Mouse (Mus musculus) lung, adult 18-20 months (tissue): ENCODE results near the gene Vmn2r91.
"Not testable (repeated sequence)": the region's sequence is repeated elsewhere in the genome, so short reads cannot be mapped to it uniquely, and the experiment has no call there.

Experiments
- DNase-seq, 2 experiments: peaks; one replicate each; pipeline ENCODE4 v3.0.0; 2022; ENCODE audit warnings: mixed read lengths in 2 of 2

Vmn2r91 gene

DNA sequence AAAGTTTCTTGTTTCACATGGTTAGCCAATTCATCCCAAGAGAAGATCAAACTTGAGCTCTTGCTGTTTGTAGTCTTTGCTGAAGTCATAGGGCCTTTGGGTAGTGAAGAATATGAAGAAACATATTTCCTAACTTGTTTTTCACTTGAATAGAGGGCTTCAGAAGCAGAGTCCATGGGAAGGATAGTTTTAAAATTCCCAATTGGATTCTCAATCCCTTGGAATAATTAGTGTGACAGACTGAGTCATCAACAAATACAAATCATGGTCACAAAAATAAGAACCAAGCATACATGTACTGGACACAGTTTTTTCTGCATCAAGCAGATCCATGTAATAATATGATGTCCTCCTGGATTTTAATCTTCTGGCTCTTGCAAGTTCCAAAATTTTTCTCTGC lies at the start of gene Vmn2r91:
Gene Vmn2r91, plus strand, starts transcription at position 301 of the 400 bp plus-strand sequence.
- not testable (repeated sequence) for DNase-seq

DNA sequence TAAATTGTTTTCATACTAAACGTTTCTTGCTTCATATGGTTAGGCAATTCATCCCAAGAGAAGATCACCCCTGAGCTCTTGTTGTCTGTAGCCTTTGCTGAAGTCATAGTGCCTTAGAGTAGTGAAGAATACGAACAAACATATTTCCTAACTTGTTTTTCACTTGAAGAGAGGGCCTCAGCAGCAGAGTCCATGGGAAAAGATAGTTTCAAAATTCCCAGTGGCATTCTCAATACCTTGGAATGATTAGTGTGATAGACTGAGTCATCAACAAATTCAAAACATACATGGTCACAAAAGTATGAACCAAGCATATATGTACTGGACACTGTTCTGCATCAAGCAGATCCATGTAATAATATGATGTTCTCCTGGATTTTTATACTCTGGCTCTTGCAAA lies 35.7 kb upstream of the Vmn2r91 start, which contains the start of gene Vmn2r124:
Gene Vmn2r124, plus strand, starts transcription at position 301 of the 400 bp plus-strand sequence.
- DNase-seq = no peak

DNA sequence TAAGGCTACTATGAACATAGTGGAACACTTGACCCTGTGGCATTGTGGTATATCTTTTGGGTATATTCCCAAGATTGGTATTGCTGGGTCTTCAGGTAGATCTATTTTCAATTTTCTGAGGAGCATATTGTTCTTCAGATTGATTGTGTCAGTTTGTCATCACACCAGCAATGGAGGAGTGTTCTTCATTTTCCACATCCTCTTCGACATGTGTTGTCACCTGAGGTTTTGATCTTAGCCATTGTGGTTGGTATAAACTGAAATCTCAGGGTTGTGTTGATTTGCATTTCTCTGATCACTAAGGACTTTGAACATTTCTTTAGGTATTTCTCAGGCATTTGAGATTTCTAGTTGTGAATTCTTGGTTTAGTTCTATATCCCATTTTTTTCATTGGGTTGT lies 10.8 kb downstream of the Vmn2r91 start:
- not testable (repeated sequence) for DNase-seq

DNA sequence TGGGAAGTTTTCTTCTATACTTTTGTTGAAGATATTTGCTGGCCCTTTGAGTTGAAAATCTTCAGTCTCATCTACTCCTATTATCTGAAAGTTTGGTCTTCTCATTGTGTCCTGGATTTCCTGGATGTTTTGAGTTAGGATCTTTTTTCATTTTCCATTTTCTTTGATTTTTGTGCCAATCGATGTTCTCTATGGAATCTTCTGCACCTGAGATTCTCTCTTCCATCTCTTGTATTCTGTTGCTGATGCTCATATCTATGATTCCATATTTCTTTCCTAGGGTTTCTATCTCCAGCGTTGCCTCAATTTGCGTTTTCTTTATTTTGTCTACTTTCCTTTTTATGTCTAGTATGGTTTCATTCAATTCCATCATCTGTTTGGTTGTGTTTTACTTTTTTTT lies 17.4 kb downstream of the Vmn2r91 start:
- DNase-seq = not testable (repeated sequence)

DNA sequence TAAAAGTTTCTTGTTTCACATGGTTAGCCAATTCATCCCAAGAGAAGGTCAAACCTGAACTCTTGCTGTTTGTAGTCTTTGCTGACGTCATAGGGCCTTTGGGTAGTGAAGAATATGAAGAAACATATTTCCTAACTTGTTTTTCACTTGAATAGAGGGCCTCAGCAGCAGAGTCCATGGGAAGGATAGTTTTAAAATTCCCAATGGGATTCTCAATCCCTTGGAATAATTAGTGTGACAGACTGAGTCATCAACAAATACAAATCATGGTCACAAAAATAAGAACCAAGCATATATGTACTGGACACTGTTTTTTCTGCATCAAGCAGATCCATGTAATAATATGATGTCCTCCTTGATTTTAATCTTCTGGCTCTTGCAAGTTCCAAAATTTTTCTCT lies 66.8 kb downstream of the Vmn2r91 start, which contains the start of gene Vmn2r92:
Gene Vmn2r92, plus strand, starts transcription at position 301 of the 400 bp plus-strand sequence.
- DNase-seq = not testable (repeated sequence)

DNA sequence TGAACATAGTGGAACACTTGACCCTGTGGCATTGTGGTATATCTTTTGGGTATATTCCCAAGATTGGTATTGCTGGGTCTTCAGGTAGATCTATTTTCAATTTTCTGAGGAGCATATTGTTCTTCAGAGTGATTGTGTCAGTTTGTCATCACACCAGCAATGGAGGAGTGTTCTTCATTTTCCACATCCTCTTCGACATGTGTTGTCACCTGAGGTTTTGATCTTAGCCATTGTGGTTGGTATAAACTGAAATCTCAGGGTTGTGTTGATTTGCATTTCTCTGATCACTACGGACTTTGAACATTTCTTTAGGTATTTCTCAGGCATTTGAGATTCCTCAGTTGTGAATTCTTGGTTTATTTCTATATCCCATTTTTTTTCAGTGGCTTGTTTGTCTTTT lies 76.4 kb downstream of the Vmn2r91 start:
- DNase-seq = not testable (repeated sequence)
